Mouse (Mus musculus) ovary, postnatal 14 days (tissue): Measurements from ENCODE around the gene Pik3cb.

ENCODE experiments used
- DNase-seq: peaks from one replicate; pipeline ENCODE4 v3.0.0; 2022; ENCODE audit warnings: low spot score

Gene Pik3cb

DNA sequence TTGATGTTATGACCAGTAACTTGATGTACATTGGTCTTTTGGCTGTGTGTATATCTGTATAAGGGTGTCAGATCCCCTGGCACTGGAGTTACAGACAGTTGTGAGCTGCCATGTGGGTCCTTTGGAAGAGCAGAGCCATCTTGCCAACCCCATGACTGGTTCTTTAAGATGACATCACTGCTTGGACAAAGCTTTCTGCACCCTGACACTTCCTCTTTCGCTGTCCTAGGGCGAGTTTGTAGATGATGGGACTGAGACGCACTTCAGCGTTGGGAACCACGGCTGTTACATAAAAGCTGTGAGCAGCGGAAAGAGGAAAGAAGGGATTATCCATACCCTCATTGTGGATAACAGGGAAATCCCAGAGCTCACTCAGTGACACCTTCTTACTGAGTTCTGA is 139.1 kb downstream of the Pik3cb start:
- DNase-seq, result no peak

DNA sequence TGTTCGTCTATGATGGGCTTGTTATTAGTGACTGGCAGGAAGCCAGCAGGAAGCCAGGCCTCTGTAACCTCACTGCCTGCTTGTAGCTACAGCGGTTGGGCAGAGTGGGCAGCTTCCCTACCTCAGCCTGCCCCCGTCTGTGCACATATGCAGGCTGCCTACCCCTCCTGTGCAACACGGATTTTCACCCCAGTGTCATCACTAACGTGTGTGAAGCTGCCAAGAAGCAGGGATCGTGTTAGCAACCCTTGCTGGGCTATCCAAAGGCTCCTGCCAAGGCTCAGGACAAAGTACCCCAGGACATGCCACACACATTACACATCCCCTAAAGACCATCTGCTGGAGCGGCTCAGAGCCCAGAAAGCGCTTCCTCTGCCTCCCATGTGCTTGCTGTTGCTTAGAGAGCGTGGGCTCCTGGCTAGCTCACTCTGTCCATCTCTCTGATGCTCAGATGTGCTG is 140.5 kb downstream of the Pik3cb start:
- no peak for DNase-seq

DNA sequence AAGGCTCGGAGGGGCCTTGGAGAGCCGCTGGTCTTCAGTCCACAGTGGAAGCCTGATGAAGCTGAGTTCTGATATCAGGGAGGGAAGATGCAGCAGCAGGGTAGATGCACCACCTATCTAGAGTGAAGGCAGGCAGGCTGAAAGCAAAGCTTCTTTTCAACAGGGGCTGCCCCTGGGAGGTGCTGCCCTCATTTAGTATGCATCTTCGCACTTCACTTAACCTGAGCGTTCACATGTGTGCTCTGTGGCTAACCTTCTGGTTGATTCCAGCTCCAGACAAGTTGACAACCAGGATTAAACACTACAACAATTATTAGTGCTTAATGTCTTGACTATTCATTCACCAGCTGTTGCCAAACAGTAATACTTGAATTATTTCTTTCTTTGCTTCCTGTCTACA is 146.3 kb downstream of the Pik3cb start:
- DNase-seq, result no peak

DNA sequence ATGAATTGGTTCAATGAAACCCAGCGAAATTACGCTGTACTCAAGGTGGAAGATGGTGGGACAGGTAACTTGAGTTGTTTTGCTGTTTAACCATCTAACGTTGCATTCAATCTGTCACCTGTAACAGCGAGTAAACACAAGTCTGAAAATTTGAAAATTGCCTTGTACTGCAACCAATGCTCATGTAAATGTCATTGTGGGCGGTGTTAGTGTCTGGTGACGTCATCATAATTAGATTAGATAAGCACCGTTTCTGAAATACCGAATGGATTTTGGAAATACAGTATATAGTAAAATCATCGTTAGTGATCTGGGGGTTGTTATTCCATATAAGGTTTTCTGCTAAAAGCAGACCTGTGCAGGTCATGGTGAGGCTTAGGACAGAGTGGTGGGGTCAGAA is 153.3 kb downstream of the Pik3cb start:
- DNase-seq, result no peak
